Mouse (Mus musculus) liver, embryonic 11.5 days (tissue): ENCODE results near the gene Tnfrsf4. TPM values are rescaled to one million over a fixed set of nuclear protein-coding genes. Genes with fewer than 3 reads are reported as not detected.

ENCODE experiments used
- ATAC-seq: fragments of 200-750 bp; cut with Nextera tagmentation; replicated peaks from 2 replicates; pipeline ENCODE4 v1.8.0; 2017; ENCODE audit warnings: moderate number of reproducible peaks, mild to moderate bottlenecking, moderate TSS enrichment, moderate library complexity; ENCODE audit not compliant: low FRiP score
- DNase-seq: peaks from one replicate; pipeline ENCODE4 v3.0.0-alpha.2; 2017; ENCODE audit warnings: low spot score
- H3K27ac ChIP-seq: fragments of 300-500 bp; sonication (generic); 2 replicates; pipeline ENCODE4 v1.5.1; 2014; ENCODE audit warnings: mild to moderate bottlenecking, low read depth, low read length, control low read depth
- H3K27me3 ChIP-seq: fragments of 300-500 bp; sonication (generic); replicated peaks from 2 replicates; pipeline ENCODE4 v1.6.1; 2014; ENCODE audit warnings: low read length, mixed read lengths; ENCODE audit not compliant: control insufficient read depth, insufficient read depth
- H3K36me3 ChIP-seq: fragments of 300-500 bp; sonication (generic); 2 replicates; pipeline ENCODE4 v1.6.1; 2014; ENCODE audit warnings: mild to moderate bottlenecking, low read length, moderate library complexity, mixed read lengths; ENCODE audit not compliant: control insufficient read depth, insufficient read depth
- H3K4me1 ChIP-seq: fragments of 300-500 bp; sonication (generic); replicated peaks from 2 replicates; pipeline ENCODE4 v1.6.1; 2014; ENCODE audit warnings: low read length, mixed read lengths; ENCODE audit not compliant: control insufficient read depth, insufficient read depth
- H3K4me2 ChIP-seq: fragments of 300-500 bp; sonication (generic); 2 replicates; pipeline ENCODE4 v1.6.1; 2014; ENCODE audit warnings: mild to moderate bottlenecking, control low read depth, moderate library complexity
- H3K4me3 ChIP-seq: fragments of 300-500 bp; sonication (generic); 2 replicates; pipeline ENCODE4 v1.5.1; 2014; ENCODE audit warnings: low read depth, low read length, control low read depth
- H3K9ac ChIP-seq: fragments of 300-500 bp; sonication (generic); 2 replicates; pipeline ENCODE4 v1.6.1; 2014; ENCODE audit warnings: low read depth, low read length, control low read depth
- H3K9me3 ChIP-seq: fragments of 300-500 bp; sonication (generic); 2 replicates; pipeline ENCODE4 v1.6.1; 2016; ENCODE audit warnings: low read length, inconsistent platforms, mixed read lengths; ENCODE audit not compliant: control insufficient read depth
- WGBS: fragments of 180-500 bp; shearing (Covaris S2); extraction: QIAGEN DNeasy Blood & Tissue Kit; methylation state at CpG from one replicate; pipeline ENCODE4 v1.1.7; 2014; 5-methylcytosine and 5-hydroxymethylcytosine counted together
- microRNA counts: library from miRNA; unstranded; fragments of <30 nt; microRNA quantifications from one replicate; lab custom pipeline; 2015
- microRNA-seq: library from miRNA; unstranded; fragments of <30 nt; microRNA quantifications from one replicate; pipeline ENCODE4, GENCODE M21; 2017; ENCODE audit warnings: borderline number of aligned reads
- polyA plus RNA-seq: library from polyadenylated mRNA; unstranded; fragments of >200 nt; fragmentation: Nextera tagmentation; extraction: Ambion mirVana; gene quantifications from 2 replicates; pipeline ENCODE4 v1.2.1, GENCODE M21; 2014

Tnfrsf4 gene
- polyA plus RNA-seq, 1 experiment from 2014 or later = 0.85 TPM

DNA sequence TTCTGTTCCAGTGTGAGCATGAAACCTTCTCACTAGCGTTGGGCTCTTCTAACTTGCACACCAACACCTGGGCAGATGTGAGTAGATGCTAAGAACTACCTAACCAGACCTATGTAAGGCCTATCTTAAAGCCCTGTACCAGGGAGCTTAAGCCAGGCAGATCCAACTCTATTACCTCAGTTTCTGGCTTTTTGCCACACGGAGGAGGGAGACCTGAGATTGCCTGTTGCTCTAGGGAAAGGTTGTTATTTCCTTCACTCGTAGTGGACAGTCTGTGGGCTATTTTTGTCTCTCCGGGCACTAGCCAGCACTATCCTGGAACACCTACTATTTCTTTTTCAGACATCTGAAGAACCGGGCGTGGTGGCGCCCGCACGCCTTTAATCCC lies 50.9 kb downstream of the Tnfrsf4 start:
- H3K9ac ChIP-seq = no peak overlapping the region
- WGBS = 79% methylated on average over 9 of the region's 9 CpGs
- no peaks in the 10 kb centered on the region for H3K27me3 ChIP-seq
- no peaks in the 10 kb centered on the region for H3K4me1 ChIP-seq
- no peaks in the 10 kb centered on the region for H3K36me3 ChIP-seq
- no peak for ATAC-seq
- H3K9me3 ChIP-seq = no peaks in the 10 kb centered on the region
- no peak overlapping the region for H3K27ac ChIP-seq
- DNase-seq = no peak
- H3K4me2 ChIP-seq = no peak overlapping the region
- no peak overlapping the region for H3K4me3 ChIP-seq

GRCm38 (mm10) chr4:156065156-156065894 lies 51.7 kb downstream of the Tnfrsf4 start:
- WGBS = 80% methylated on average over 10 of the region's 10 CpGs

More at GRCm38 (mm10) chr4:156065156-156065894, 51.7 kb downstream of the Tnfrsf4 start:
- DNase-seq (no peak), ATAC-seq (no peak)
- H3K9ac ChIP-seq = no peak overlapping the region
- H3K4me2 ChIP-seq = no peak overlapping the region
- no peak overlapping the region for H3K4me3 ChIP-seq
- H3K36me3 ChIP-seq = no peaks in the 10 kb centered on the region
- H3K27me3 ChIP-seq = no peaks in the 10 kb centered on the region
- no peak overlapping the region for H3K27ac ChIP-seq
- no peaks in the 10 kb centered on the region for H3K4me1 ChIP-seq
- no peaks in the 10 kb centered on the region for H3K9me3 ChIP-seq

MicroRNAs encoded within 50 kb of the gene (microRNA counts, 519-probe panel; counts per million panel counts)
- microRNA mmu-miR-200a (lab: Ali Mortazavi, UCI) = 2,155 counts per million, percentile 5 among the panel's probes with 10 or more counts
- 4,474 counts per million, percentile 32 among the panel's probes with 10 or more counts for microRNA mmu-miR-200b (lab: Ali Mortazavi, UCI)
- microRNA mmu-miR-429 (lab: Ali Mortazavi, UCI) = 5,087 counts per million, percentile 44 among the panel's probes with 10 or more counts

Small RNA genes lying within 50 kb of the gene (microRNA-seq; reads per million reads assigned to microRNA genes)
- 202 reads per million, percentile 56 among the genes with 10 or more reads in this experiment for gene Mir200a
- 1,042 reads per million, percentile 72 among the genes with 10 or more reads in this experiment for gene Mir200b
- 1,853 reads per million, percentile 79 among the genes with 10 or more reads in this experiment for gene Mir429

Other genes with a start within 250 kb of the Tnfrsf4 start
- 1.2 and 1.3 TPM in 2 replicates for gene Vwa1, start 239.1 kb upstream of the Tnfrsf4 start, polyA plus RNA-seq
- 0.25 and 0.39 TPM in 2 replicates for gene Tmem88b, start 228.0 kb upstream of the Tnfrsf4 start, polyA plus RNA-seq
- gene Ankrd65, start 223.4 kb upstream of the Tnfrsf4 start, polyA plus RNA-seq = not detected in 2 replicates
- gene Mrpl20, start 211.0 kb upstream of the Tnfrsf4 start, polyA plus RNA-seq = 312 and 326 TPM in 2 replicates
- 132 and 140 TPM in 2 replicates for gene Ccnl2, start 201.4 kb upstream of the Tnfrsf4 start, polyA plus RNA-seq
- 199 and 212 TPM in 2 replicates for gene Aurkaip1, start 182.6 kb upstream of the Tnfrsf4 start, polyA plus RNA-seq
- 14.9 and 16.6 TPM in 2 replicates for gene Mxra8, start 174.2 kb upstream of the Tnfrsf4 start, polyA plus RNA-seq
- gene Dvl1, start 166.4 kb upstream of the Tnfrsf4 start, polyA plus RNA-seq = 7.0 and 11.0 TPM in 2 replicates
- 0.22 and 0.26 TPM in 2 replicates for gene Tas1r3, start 150.5 kb upstream of the Tnfrsf4 start, polyA plus RNA-seq
- 16.4 and 16.9 TPM in 2 replicates for gene Cptp, start 144.4 kb upstream of the Tnfrsf4 start, polyA plus RNA-seq
- gene Ints11, start 144.3 kb upstream of the Tnfrsf4 start, polyA plus RNA-seq = 79.3 and 86.8 TPM in 2 replicates
- 48.5 and 49.1 TPM in 2 replicates for gene Pusl1, start 122.1 kb upstream of the Tnfrsf4 start, polyA plus RNA-seq
- gene Acap3, start 122.0 kb upstream of the Tnfrsf4 start, polyA plus RNA-seq = 16.1 and 17.9 TPM in 2 replicates
- 123 TPM in 2 replicates for gene Ube2j2, start 70.0 kb upstream of the Tnfrsf4 start, polyA plus RNA-seq
- 56.9 and 59.0 TPM in 2 replicates for gene C1qtnf12, start 51.5 kb upstream of the Tnfrsf4 start, polyA plus RNA-seq
- 12.1 and 13.0 TPM in 2 replicates for gene B3galt6, start 21.2 kb upstream of the Tnfrsf4 start, polyA plus RNA-seq
- gene Sdf4, start 21.0 kb upstream of the Tnfrsf4 start, polyA plus RNA-seq = 130 TPM in 2 replicates
- gene Tnfrsf18, start 12.3 kb downstream of the Tnfrsf4 start, polyA plus RNA-seq = 0.92 and 1.0 TPM in 2 replicates
- gene Ttll10, start 45.6 kb downstream of the Tnfrsf4 start, polyA plus RNA-seq = 0.12 and 0.56 TPM in 2 replicates
- gene 9430015G10Rik, start 96.1 kb downstream of the Tnfrsf4 start, polyA plus RNA-seq = 34.5 and 39.4 TPM in 2 replicates
- 0.16 and 0.30 TPM in 2 replicates for gene Rnf223, start 116.7 kb downstream of the Tnfrsf4 start, polyA plus RNA-seq
- gene Agrn, start 183.6 kb downstream of the Tnfrsf4 start, polyA plus RNA-seq = 31.6 and 35.5 TPM in 2 replicates
- 0.47 and 0.51 TPM in 2 replicates for gene Isg15, start 187.0 kb downstream of the Tnfrsf4 start, polyA plus RNA-seq
- 0.08 and 0.73 TPM in 2 replicates for gene AW011738, start 189.5 kb downstream of the Tnfrsf4 start, polyA plus RNA-seq
- gene Perm1, start 202.0 kb downstream of the Tnfrsf4 start, polyA plus RNA-seq = 0.25 TPM in 2 replicates
- gene Plekhn1, start 221.0 kb downstream of the Tnfrsf4 start, polyA plus RNA-seq = 9.1 and 11.8 TPM in 2 replicates
- gene Noc2l, start 222.2 kb downstream of the Tnfrsf4 start, polyA plus RNA-seq = 152 and 155 TPM in 2 replicates
- 8.9 and 9.7 TPM in 2 replicates for gene Samd11, start 241.8 kb downstream of the Tnfrsf4 start, polyA plus RNA-seq